Mouse (Mus musculus): ENCODE data around the gene Syp.

Syp gene

GRCm38 (mm10) chrX:7638401-7639091 lies at the start of gene Syp:
TSS of gene Syp (plus strand) at chrX:7638471.
- peak; percentile 89 for DNase-seq

GRCm38 (mm10) chrX:7595371-7595770 lies 42.9 kb upstream of the Syp start:
- DNase-seq = no peak

- DNase-seq = no peak
These were observed 34.3 kb upstream of the Syp start for GRCm38 (mm10) chrX:7604004-7604403.

- peak; percentile 89 for DNase-seq
These were observed 33.2 kb upstream of the Syp start, which contains the start of gene Ccdc22 for GRCm38 (mm10) chrX:7604879-7605574. TSS of gene Ccdc22 (minus strand) at chrX:7605517.

DNA sequence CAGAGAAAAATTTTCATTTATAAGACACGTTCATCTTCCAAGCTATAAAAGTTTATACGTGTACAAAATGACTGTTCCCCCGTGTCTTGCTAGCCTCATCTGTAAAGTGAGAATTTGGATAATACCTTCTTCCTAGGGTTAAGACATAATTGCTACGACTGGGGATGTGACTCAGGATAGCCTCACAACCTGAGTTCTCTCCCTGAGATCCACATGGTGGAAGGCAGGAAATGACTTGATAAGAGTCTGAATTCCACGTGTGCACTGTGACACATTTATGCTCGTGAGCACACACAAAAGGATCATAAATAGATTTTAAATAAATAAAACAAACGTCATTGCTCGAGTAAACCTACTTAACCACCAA lies 32.7 kb upstream of the Syp start:
- DNase-seq = peak; percentile 6

DNA sequence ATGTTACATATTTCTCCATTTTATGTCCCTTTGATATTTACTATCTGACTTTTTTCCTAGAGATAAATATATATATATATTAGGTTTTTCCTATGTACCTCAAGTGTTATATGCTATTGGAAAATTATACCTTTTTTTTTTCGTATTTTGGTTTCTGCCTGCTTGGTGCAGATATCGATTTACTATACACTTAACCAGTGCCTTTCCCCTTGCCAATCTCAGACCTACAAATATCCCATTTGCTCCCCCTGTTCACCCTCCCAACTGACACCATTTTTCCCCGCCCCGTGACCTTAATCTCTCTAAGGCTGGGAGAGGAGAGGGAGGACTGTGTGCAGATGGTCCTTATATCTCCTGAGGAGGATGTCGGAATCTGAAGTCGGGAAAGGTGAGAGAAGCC lies 31.5 kb upstream of the Syp start, which contains the start of gene Cacna1f:
TSS of gene Cacna1f (plus strand) at position 301 of the 400 bp plus-strand sequence.
- DNase-seq = no peak

DNA sequence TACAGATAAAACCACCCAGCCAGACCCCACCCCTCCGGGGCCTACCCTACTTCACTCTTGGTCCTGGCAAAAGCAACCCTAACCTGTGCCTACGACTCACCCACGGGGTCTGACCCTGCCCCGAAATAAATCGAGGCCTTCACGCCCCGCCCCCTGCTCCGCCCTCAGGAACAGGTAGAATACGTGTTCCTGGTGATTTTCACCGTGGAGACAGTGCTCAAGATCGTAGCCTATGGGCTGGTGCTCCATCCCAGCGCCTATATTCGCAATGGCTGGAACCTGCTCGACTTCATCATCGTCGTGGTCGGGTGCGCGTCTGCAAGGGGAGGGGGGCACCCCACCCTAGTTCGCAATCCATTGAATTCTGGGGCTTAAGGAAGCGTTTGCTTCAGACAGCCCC lies 28.2 kb upstream of the Syp start:
- DNase-seq = peak; percentile 9

- peak; percentile 7 for DNase-seq
These were observed 27.6 kb upstream of the Syp start for GRCm38 (mm10) chrX:7610536-7611258.

- DNase-seq = no peak
These were observed 20.3 kb upstream of the Syp start for GRCm38 (mm10) chrX:7617889-7618551.

GRCm38 (mm10) chrX:7632560-7632959 lies 5.7 kb upstream of the Syp start:
- no peak for DNase-seq

DNA sequence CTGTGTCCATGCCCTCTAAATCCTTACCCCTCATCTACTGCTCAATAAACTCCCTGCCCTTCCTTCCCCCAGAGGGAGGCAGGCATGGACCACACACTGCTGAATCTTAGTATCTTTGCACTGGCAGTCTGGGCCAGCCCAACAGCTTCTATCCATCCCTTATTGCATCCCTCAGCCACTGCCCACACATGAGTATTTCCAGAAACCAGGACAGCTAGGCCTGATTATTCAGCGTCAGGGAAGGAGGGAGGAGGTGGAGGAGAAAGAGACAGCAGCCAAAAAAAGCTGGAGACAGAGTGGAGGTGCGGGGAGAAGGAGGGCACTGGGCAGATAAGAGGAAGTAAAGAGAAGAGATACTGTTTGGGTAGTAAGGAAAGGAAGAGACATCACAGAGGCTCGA lies 3.2 kb upstream of the Syp start:
- DNase-seq = peak; percentile 26

DNA sequence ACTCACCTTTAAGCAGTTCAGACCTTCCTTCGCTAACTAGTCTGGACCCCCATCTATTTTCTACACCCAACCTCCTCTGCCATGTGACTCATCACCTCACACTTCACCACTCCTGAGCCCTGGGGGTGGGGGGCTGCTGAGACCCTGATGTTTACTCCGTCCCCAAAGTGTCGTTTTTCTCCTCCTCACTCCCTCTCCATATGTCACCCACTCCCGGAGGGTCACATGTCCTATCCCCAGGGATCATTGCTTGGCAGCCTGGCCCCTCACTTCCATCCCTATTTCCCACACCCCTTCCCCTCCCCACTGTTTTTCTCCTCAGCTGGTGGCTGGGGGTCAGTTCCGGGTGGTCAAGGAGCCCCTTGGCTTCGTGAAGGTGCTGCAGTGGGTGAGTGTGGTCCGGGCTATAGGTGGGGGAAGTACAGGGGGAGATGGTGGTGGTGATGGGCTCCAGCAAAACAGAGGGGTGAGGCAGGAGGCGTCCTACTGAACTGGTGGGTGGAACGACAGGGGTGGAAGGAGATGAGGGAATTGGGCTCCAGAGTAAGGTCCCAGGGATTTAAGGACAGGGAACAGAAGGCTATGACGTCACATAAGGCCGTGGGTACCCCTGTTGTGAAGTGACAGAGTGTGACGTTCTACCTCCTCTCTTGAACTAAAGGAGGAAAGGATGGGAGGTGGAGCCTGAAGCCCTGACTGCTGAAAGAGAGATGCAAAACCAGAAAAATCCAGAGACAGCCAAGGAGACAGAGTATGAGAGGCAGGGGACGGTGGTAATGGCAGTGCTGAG lies 1.5 kb downstream of the Syp start:
- DNase-seq = no peak

DNA sequence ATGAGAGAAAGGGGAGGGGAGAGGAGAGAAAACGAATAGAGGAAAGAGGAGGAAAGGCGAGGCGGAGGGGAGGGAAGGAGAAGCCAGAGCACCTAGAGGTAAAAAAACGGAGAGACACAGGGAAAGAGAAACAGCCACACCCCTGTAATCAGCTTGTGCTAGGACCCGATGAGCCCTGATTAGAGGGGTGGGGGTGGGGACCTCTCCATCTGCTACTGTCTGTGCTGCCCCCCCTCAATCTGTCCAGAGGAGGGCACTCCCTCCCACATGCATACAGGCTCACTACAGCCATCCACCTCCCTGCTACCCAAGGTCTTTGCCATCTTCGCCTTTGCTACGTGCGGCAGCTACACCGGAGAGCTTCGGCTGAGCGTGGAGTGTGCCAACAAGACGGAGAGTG lies 2.5 kb downstream of the Syp start:
- no peak for DNase-seq

GRCm38 (mm10) chrX:7645349-7645748 lies 7.1 kb downstream of the Syp start:
- DNase-seq = peak; percentile 68

DNA sequence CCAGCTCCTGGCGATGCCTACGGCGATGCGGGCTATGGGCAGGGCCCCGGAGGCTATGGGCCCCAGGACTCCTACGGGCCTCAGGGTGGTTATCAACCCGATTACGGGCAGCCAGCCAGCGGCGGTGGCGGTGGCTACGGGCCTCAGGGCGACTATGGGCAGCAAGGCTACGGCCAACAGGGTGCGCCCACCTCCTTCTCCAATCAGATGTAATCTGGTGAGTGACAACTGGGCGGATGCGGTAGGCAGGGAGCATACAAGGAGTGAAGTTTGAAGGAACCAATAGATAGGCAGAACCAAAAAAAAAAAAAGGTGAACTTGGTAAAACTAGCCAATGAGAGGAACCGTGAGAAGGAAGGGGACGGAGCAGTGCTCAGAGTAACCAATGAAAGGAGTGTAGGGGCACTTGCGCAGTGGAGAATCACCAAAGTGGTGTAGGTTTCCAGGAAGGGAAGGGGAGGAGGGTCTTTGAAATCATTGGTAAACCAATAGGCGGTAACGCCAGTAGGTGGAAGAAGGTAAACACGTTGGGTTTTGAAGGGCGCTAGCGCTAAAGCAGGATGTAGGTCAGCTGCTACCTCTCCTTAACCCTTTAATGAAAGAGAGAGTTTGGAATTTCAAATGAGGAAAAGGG lies 10.5 kb downstream of the Syp start:
- DNase-seq = peak; percentile 91

- no peak for DNase-seq
These were observed 19.0 kb downstream of the Syp start, which contains the start of gene Prickle3 for GRCm38 (mm10) chrX:7657221-7657639. TSS of gene Prickle3 (plus strand) at chrX:7657260.

DNA sequence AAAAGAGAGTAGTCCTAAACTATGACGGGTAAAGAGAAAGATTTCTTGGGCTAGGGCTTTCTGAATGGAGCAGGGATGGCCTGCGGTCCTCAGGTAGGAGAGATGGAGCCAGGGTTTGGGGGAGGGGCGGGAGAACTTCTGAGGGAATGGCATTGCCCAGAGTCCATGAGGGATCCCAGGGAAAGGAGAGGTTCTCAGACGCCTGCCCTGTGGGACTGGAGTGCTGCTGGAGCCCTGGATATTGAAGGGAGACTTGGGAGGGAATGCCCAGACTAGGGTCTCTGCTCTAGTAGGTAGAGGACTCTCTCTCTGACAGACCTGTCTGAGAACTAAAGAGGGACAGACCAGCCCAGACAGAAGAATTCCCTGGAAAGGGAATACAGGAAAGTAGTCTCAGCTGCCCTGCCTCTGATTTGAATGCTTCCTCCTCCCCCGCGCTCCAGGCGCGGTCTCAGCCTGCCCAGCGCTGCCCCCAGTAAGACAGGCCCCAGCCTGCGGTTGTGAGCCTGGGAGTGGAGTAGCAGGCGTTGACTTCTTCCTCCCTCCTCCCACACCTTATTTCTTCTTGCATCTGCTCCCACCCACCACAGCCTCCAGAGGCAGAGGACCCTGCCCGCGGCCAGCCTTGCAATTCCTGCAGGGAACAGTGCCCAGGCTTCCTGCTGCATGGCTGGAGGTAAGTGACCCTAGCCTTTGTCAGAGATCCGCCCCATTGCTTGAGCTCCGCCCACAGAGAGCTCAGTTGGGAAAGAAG lies 19.9 kb downstream of the Syp start:
- no peak for DNase-seq

- no peak for DNase-seq
These were observed 20.7 kb downstream of the Syp start for GRCm38 (mm10) chrX:7658785-7659589.

DNA sequence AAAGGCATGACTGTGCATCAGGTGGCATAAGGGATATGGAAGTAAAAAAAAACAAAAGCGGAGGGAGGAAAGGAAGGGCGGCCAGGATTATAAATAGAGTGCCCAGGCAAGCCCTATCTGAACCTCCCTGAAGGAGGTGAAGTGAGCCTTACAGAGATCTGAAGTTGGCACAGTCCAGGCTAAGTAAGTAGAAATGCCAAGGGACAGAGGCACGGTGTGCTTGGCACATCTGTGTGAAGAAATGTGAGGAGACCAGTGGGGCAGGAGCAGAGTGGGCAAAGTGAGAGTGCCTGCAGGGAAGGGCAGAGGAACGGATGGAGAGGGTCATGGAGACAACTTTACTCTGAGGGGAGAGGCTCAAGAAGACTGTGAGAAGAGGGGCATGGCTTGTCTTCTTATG lies 22.8 kb downstream of the Syp start:
- DNase-seq = no peak

GRCm38 (mm10) chrX:7662936-7663335 lies 24.7 kb downstream of the Syp start:
- DNase-seq = no peak

All from layer of hippocampus, adult 9-11 months (tissue).